Mouse (Mus musculus) E14TG2a.4 (cell line): ENCODE measurements around the gene B4galt3.

Experiments
- CTCF ChIP-seq: conservative IDR thresholded peaks from 2 replicates; pipeline ENCODE4 v1.5.1; 2014; ENCODE audit warnings: low read length
- NANOG ChIP-seq: IDR thresholded peaks from 2 replicates; pipeline ENCODE4 v1.6.1; 2014; ENCODE audit warnings: borderline replicate concordance, low read length, mixed read lengths

- TF ChIP-seq CTCF (no peak), NANOG (no peak)
Observed at GRCm38 (mm10) chr1:171250680-171251593, 19.2 kb upstream of the B4galt3 start, which contains the start of gene Ndufs2.
